Mouse (Mus musculus) cerebellum, adult 11-12 months (tissue): Measurements from ENCODE around the gene Dpp9.
A peak's percentile ranks its signal among the peaks of the same experiment; 100 is the strongest.

Experiments
- DNase-seq: peaks from one replicate; pipeline ENCODE4 v3.0.0; 2022

The Dpp9 gene

DNA sequence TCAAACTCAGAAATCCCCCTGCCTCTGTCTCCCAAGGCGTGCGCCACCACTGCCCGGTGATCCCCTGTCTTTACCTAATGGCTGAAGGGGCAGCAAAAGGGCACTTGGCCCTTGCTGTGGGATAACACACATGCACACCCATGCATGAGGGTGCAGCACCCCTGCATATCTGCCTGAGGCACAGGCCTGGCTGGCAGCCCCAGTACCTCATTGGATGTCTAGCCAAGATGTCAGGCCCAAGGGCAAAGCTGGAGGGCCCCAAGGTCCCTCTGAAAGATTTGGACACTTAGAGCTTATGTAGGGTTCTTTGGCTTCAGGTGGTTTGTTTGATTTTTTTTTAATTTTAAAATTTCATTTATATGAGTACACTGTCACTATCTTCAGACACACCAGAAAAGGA is 43.3 kb downstream of the Dpp9 start:
- no peak for DNase-seq

DNA sequence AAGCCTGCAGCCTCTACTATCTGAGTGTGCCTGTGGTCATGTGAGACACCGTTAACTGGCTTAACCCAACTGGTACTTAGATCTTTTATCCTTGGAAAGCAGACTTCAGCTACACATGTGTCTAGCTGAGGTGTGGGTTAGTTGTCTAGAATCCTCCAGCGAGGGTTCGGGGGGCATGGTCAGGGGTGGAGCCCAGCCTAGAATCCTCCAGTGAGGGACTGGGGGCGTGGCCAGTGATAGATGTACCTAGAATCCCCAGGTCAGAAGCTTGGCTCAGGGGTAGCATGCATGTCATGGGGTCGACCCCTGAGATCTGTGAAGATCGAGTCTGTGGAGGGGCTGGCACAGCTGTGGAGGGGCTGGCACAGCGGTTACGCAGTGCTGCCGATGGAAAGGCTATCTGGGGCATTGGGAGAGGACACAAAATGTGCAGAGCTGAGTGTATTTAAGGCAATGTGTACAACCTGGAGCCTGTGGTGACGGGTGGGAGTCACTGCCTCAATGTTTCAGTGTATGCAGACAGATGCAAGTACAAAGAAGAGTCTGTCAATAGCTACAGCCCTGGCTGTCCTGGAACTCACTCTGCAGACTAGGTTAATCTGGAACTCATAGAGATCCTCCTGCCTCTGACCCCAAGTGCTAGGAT is 45.2 kb downstream of the Dpp9 start:
- no peak for DNase-seq

DNA sequence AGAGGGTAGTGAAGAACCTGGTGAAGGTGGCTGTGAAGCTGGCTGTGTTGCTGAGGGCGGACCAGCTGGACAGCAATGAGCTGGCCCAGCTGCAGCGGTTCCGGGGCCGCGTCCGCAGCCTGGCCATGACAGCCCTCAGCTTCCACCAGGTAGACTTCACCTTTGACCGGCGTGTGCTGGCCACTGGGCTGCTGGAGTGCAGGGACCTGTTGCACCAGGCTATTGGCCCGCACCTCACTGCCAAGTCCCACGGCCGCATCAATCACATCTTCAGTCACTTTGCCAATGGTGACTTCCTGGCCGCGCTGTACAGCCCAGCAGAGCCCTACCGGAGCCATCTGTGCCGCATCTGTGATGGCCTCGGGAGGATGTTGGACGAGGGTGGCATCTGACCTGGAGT is 46.8 kb downstream of the Dpp9 start:
- no peak for DNase-seq

DNA sequence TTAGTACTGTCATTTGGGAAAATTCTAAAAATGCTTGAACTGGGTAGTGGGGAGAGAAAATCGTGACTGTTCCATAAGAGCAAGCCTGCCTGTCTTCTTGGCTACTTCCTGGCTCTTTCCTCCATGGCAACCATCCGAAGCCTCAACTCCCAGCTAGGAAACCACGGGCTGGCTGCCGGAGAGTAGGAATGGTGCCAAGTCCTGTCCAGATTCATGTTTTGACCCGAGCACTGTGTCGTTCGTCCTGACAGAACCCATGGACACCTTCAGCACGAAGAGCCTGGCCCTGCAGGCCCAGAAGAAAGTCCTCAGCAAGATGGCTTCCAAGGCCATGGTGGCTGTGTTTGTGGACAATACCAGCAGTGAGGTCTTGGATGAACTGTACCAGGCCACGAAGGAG is 47.2 kb downstream of the Dpp9 start:
- DNase-seq, result no peak

DNA sequence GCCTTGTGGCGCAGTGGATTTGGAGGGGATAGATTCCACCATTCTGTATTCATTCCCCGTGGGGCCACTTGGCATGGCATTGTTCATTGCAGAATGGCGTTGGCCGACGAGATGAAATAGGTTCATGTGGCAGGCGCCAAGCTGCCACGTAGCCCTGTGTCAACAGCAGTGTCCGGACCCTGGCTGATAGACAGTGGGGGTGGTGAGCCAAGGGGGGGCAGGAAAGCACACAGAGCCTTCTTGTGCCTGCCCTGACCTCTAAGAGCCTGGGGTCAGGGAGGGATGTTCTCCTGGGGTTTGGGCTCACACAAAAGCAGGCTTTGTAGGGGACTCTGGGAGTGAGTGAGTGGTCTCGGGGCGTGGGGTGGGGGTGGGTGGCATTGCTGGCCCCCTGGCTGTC is 48.1 kb downstream of the Dpp9 start:
- DNase-seq, result no peak

DNA sequence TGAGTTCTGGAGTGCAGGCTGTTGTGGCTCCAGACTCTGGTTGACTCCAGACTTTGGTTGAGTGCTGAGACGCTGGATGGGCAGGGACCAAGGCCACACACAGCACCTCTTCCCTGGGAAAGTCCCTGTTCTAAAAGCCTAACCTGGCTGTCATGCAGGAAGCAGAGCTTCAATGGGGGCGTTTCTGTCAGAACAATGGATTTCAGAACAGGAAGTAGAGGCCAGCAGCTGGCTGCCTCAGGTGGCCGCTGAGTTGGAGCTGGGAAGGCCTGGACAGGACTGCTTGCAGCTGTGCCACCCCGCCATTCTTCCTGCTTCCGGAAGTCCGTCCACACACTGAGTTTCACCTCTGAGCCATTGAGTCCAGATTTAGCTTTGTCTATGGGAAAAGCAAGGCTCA is 48.9 kb downstream of the Dpp9 start:
- DNase-seq, result no peak

DNA sequence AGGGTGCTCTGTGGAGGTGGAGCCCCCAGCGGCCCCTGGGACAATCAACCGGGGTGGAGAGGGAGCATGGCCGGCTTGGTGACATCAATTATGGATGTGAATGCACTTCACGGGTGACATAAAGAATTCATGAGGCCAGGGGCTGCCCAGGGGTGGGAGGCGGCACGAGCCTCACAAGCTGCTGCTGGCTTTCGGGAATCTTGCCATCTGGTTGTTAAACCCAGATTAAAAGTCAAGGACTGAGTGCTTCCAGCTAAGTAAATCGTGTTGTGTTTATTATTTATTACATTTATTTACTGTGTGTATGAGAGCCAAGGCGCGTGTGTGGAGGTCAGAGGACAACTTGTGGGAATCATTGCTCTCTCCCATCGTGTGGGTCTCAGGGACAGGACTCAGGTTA is 53.0 kb downstream of the Dpp9 start:
- no peak for DNase-seq

DNA sequence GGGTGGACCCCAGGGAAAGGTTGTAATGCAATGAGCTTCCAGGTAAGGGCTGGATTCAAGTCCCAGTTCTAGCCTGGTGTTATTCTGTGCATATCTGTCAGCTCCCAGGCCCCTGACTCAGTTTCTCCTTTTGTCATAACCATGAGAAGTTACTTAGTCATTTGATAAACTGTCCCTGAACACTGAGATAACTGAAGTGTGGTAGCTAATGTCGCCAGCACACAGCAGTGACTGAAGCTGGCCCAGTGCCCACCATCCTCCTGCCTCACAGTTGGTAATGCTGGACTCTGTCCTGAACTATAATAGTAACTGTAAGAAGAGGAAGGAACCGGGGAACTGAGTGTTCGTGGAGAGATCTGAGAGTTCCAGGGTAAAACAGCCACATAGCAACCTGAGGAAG is 54.2 kb downstream of the Dpp9 start:
- DNase-seq, result no peak

DNA sequence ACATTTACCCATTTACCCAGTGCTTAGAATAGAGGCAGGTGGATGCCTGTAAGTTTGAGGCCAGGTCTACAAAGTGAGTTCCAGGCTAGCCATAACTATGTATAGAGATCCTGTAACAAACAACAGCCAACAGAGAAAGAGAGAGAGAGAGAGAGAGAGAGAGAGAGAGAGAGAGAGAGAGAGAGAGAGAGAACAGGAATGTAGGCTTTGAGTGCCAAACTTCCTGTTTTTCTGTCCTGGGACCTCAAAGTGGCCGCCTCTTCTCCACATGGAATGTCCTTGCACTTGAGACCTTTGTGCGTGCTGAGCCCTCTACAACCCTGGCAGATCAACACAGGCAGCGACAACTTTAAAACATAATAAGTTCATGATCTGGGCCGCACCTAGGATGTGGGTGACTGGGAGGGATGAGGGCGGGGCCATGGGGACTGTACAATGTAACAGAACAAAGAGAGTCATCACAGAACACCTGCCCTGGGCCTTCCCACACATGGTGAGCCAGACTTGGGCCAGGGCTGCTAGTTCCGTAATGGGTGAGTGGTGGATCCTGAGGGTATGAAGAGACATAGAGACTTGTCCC is 55.1 kb downstream of the Dpp9 start:
- DNase-seq, result no peak

DNA sequence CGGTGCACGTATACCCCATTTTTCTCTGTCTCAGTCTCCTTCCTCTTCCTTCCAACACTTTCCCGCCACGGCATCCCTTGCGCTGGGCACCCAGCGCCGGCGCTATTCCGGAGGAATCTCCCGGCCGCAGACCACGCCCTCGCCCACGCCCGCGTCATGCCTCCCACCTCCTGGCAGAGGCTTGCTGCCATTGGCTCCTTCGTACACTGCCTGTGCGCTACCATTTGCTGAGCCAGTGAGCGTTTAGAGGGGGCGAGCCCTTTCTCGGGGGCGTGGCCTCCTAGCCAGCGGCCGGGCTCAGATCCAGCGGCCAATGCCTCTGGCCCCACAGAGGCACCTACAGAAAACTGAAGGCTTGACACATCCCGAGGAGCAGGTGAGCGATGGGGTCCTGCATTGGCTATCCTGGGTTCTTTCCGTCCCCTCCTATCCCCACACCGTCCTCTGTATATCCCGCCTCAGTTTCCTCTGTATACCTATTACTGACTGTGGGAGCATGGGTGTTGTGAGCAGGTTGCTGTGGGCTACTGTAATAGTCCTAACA is 56.4 kb downstream of the Dpp9 start, which contains the start of gene Tnfaip8l1:
Gene Tnfaip8l1, plus strand, starts transcription at position 247 of the 544 bp plus-strand sequence.
- peak; percentile 94 for DNase-seq

DNA sequence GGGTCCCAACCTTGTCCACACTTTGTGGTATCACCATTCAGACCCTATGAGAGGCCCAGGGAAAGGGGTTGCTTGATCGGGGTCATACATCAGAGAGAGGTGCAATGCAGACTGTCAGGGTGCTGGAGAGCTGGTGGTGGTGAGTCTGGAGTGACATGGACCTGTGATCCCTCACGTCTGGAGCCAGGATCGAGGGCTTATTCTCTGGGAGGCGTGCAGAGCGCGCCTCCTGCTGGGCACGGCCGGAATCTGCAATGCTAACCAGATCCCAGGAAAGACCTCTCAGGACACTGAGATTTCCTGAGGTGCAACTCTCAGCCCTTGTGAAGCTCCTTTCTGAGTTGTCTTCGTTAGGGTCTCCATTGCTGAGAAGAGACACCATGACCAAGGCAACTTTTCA is 59.0 kb downstream of the Dpp9 start:
- DNase-seq, result peak; percentile 52

DNA sequence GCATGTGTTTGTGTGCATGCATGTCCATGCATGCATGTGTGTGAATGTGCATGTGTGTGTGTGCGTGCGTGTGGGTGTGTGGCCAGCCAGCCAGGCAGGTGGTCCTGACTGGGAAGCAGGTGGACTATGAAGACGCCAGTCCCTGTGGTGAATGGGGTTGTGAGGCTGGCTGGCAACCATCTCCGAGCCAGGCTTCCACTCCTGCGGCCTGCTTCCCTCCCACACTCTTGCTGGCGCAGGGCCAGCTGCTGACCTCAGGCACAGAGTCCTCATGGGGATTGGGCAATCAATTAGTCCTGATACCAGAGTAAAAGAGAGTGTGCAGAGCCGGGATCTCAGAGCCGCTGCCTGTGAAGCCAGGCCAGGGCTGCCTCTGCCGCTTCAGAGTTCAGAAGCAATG is 65.1 kb downstream of the Dpp9 start:
- DNase-seq, result peak; percentile 28

DNA sequence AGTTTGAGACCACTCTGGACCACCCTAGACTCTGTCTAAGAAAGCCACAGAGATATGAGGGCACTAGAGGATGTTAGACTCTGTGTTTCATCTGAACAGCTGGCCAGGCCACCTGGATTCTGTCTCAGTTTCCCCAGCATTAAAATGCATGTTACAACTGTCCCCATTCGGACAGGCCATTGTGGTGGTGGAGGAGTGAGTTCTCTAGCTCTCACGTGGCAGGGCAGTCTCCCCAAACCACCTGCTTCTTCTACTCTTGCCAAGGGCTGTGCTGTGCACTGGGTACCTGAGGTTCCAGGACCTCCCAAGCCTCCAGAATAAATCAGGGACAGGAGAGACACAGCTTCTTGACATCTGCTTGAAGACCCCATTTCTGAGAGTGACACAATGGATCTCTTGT is 68.8 kb downstream of the Dpp9 start:
- DNase-seq, result no peak

DNA sequence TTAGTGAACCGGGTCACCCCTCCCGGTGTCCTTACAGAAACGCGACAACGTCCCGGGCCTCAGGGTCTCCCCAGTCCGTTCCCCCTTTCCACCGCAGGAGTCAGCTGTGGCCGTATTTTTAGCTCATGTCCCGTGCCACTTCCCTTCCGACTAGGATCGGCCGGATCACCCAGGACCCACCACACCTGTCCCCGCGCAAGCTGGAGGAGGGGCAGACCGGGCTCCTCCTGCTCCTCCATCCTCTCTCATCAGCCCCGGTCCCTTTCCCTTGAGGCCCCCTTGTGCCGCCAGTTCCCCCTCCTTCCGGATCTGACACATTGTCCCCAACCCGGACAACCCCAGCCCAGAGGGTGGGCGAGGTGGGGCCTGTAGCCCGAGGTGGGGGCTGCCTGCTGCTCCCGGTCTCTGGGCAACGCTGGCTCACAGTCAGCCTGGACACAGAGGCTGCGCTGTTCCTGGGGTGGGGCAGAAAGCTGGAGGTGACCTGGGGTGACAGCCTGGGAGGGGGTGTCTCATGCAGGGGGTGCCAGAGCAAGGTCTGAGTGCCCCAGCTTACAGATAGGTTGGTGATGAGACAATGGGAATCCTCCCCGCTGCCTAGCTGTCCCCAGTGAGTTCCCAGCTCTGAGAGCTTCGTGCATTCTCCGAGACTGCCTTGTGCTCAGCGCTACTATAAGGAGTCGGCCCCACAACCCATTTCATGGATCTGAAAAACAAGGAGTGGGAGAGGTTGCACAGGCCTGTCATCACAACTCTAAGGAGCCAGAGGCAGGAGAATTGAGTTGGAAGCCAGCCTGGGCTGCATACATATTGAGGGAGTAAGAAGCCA is 69.7 kb downstream of the Dpp9 start:
- DNase-seq, result peak; percentile 21

DNA sequence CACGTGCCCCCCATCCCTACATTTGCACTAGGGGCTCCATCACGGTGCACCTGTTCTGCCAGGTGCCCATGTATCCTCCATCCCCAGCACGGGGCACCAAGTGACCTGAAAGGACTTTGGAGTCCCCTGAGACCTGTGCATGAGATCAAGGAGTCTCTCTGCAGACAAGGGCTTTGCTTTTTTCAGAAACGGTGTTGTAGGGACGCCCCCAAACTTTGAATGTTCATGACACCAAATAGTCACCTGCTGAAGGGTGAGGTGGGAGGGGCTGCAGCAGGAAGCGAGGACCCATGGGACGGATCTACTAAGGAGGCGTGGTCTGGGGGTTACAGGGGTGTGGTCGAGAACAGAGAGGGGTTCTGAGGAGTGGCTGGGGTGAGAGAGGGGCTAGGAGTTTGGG is 70.4 kb downstream of the Dpp9 start:
- no peak for DNase-seq

DNA sequence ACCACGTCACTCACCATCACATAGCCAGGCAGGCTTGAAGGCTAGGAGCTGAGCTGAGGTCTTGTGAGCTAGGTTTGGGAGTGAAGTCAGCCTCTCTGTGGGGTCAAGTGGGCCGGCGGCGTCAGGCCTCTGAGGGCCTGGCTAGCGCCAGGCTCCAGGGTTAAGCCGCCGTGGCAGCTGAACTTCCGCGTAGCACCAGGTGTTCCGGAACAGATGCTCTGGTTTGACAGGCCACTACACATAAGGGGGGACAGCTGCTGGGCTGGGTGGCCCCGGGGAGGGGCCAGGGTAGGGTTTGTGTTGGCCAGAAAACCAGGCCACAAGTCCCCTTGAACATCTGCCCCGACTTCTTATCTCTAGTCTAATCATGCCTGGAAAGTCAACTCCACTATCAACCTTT is 71.3 kb downstream of the Dpp9 start:
- peak; percentile 4 for DNase-seq

DNA sequence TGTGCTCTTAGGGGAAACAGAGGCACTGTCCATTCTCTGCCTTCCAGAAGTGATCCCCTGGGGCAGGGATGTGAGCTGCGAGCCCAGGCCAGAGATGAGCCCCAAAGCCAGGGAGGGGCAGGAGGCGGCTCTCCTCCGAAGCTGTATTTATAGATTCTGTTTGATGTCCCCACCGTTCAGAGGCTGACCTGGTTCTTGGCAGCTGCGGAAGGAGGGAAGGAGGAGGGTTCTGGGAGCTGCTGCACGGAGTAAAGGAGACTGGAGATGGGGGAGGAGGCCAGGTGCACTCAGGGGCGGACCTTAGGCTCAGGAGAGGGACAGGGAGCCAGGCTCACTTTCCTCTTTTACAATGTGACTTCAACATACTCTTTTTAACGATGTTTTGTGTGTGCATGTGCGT is 72.6 kb downstream of the Dpp9 start:
- DNase-seq, result peak; percentile 3

DNA sequence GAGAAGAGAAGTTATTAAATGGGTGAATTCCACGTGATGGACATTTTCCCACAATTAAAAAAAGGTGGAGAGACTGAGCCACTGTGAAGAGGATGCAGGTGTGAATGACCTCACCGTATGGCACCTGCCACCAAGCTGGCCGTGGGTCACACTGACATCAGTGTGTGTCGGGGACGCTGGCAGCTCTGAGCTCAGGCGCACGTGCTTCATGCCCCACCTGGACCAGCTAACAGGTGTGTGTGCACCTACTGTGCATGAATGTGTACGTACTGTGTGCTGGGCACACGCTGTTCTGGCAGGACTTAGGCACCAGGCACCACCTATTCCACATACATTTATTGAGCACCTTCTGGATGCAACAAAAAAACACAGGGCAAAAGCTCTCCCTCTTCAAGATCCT is 74.2 kb downstream of the Dpp9 start:
- DNase-seq, result peak; percentile 7

DNA sequence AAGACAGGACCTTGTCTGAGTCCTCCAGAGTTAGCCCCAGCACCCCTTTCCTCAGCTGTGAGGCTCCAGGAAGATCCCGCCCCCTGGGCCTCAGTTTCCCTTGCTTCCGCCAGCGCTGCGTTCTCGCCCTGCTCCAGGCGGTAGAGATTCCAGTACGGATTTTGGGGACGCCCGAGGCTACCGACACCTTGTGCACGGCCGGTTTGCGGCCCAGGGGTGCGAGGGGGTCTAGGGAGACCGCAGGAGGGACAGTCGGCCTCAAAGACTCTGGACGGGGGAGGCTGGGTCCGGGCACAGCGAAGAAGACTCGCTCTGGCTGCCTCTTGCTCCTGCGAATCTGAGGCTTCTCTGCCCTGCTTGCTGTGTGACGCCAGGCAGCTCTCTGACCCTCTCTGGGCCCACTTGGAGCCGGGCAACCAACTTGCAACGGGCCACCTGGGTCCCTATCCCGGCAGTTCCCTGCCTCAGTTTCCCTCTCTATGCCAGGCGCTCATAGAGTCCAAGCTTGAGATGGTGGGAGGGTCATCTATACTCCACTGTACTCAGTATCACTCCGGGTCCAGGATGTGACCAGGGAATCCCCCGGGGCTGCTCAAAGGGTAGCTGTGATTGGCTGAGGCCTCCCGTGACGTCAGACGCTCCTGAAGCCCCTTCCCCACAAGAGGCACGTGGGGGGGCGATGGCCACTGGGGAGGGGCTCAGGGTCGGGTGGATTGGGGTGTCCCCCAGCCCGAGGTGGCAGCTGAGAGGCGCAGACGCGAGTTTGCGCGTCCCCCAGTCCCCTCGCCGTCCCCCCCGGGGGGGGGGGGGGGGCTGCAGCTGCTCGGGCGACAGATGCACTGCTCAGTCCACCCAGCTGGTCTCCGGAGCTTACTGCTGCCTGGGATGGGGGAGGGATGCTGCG is 76.8 kb downstream of the Dpp9 start:
- peak; percentile 60 for DNase-seq

DNA sequence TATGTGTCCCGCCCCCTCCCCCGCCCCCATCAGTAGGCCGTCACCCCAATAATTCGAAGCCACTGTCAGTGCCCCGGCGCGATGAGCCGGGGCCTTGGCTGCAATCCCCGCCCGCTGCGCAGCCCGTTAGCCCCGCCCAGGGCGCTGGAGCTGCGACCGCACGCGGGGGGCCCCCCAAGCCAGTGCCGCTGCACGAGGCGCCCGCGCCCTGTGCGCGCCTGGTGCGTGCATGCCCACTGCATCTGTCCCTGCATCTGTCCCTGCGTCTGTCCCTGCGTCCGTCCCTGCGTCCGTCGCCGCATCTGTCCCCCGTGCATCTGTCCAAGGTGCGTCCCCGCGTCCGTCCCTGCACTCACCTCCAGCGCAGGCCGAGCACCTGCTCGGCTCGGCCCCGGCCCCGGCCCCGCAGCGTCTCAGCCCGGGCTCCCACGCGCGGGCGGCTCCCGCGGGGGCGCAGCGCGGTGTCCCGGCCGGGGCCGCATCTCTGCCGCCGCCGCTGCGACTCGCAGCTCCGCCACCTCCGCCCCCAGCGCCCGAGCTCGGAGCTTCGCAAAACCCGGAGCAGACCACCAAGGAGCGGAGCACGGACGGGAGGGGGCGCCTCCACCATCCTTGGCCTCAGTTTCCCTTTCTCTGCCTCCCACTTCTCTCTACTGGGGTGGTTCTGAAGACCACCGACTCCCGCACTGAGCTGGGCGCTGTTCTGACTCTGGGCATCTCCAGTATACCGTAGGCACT is 78.7 kb downstream of the Dpp9 start, which contains the start of gene Sema6b:
Gene Sema6b, minus strand, starts transcription at position 486 of the 738 bp plus-strand sequence.
- peak; percentile 77 for DNase-seq

DNA sequence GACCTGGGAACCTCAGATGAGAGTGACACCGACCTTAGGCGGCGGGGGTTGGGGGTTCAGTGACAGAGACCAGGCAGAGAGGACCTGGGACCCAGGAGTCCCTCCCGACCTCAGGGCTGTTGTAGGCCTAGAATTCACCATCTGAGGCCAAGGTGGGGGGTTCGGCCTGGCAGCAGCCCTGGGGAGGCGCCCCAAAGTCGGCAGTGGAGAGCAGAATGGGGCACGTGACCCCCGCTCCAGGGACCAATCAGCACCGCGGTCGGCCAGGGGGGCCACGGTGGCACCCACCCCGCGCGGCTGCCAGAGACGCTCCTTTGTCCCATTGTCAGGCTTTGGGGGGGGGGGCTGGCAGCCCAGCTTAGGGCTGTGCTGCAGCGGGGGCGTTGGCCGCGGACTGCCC is 79.3 kb downstream of the Dpp9 start:
- peak; percentile 69 for DNase-seq
